Mouse (Mus musculus) left cerebral cortex, adult 2 months (tissue): ENCODE results near the gene Slc35a3. TPM values are rescaled to one million over a fixed set of nuclear protein-coding genes. Genes with fewer than 3 reads are reported as not detected.
"Not testable (repeated sequence)": the region's sequence is repeated elsewhere in the genome, so short reads cannot be mapped to it uniquely, and the experiment has no call there.

Experiments
- DNase-seq, 2 experiments: peaks; one replicate each; pipeline ENCODE4 v3.0.0; 2021 to 2022; ENCODE audit warnings: low spot score in 2 of 2, mixed read lengths in 1 of 2; ENCODE audit errors: extremely low spot score in 1 of 2
- H3K27ac ChIP-seq: fragments of 200-600 bp; 2 replicates; pipeline ENCODE4 v1.8.1; 2022
- H3K4me3 ChIP-seq: fragments of 200-600 bp; 2 replicates; pipeline ENCODE4 v1.8.1; 2022
- CTCF ChIP-seq: fragments of 200-600 bp; IDR thresholded peaks from 2 replicates; pipeline ENCODE4 v1.8.1; 2022; ENCODE audit warnings: antibody characterized with exemption, mild to moderate bottlenecking, moderate library complexity
- intact Hi-C: fragments of 180-260 bp; cut with DNase I; formaldehyde crosslinking; loops from one replicate; pipeline ENCODE4 v1.15.1; 2025
- total RNA-seq, 2 experiments: library from RNA; stranded (reverse); gene quantifications; 2 replicates each; pipeline ENCODE4 v1.2.3; 2021

Slc35a3 gene
- total RNA-seq, 2 experiments from 2014 or later, result 15.7 to 17.7 TPM

GRCm38 (mm10) chr3:116695666-116695985 is 17.0 kb downstream of the Slc35a3 start:
- no peak for DNase-seq
- intact Hi-C loops, result no loop called here
- no peak overlapping the region for H3K4me3 ChIP-seq
- no peak overlapping the region for H3K27ac ChIP-seq
- TF ChIP-seq CTCF, result no peak

DNA sequence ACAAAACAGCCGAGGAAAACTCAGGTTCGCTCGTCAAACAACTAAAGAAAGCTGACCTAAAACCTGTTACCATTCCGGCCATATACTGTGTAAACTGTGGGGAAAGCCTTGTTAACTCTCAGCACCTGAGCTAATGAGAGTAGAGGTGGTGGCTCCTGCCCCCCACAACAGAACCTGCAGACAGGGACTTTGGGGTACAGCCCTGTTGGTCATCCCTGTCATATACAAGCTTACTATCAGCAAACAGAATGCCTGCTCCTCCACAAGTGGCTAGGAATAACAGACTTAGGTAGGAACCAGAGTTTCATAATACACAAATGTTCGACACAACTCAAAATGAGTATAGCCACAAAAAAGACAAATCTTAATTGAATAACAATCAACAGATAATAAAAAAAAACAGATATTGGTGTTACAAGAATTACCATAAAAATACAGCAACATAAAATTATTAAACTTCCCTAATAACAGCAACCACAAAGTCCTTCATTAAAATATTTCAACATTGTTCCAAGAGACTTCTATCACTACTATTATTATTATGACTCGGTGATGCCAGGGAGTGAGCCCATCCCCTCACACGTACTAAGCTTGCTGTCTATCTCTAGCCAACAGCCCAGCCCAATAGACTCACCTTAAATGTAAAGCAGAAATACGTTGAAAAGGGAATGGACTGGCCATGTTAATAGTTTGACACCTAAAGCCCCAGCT is 17.5 kb downstream of the Slc35a3 start:
- no peak overlapping the region for H3K27ac ChIP-seq
- no peak overlapping the region for H3K4me3 ChIP-seq
- no peak for TF ChIP-seq CTCF
- intact Hi-C loops, result no loop called here
- no peak for DNase-seq

GRCm38 (mm10) chr3:116694312-116694711 is 18.3 kb downstream of the Slc35a3 start:
- DNase-seq, result no peak
- TF ChIP-seq CTCF, result no peak
- intact Hi-C loops, result no loop called here
- Histone ChIP-seq H3K27ac (no peak overlapping the region), H3K4me3 (no peak overlapping the region)

GRCm38 (mm10) chr3:116681160-116681559 is 31.5 kb downstream of the Slc35a3 start, which contains the start of gene Gm43191:
Gm43191 (minus strand) TSS chr3:116681260.
- H3K4me3 ChIP-seq, result no peak within 1 kb of the TSS
- no peak for DNase-seq
- intact Hi-C loops, result no loop called here
- no peak within 1 kb of the TSS for H3K27ac ChIP-seq
- TF ChIP-seq CTCF, result no peak

DNA sequence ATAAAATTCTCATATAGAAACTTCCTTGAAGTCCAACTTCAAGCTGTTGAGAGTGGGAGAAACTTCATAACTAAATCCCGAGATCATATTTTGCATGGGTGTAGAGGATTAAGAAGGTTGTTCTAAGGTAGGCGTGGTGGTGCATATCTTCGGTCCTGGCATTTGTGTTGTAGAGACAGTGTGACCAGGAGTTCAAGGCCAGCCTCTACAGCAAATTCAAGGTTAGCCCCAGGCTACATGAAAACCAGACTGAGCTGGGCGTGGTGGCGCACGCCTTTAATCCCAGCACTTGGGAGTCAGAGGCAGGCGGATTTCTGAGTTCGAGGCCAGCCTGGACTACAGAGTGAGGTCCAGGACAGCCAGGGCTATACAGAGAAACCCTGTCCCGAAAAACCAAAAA is 48.4 kb downstream of the Slc35a3 start:
- not testable (repeated sequence) for DNase-seq, H3K4me3 ChIP-seq, H3K27ac ChIP-seq
- intact Hi-C loops, result loop anchor here (10.0 kb wide), 1 partner anchor 659 kb away; the partner anchor contains the start of genes Extl2 and Slc30a7

DNA sequence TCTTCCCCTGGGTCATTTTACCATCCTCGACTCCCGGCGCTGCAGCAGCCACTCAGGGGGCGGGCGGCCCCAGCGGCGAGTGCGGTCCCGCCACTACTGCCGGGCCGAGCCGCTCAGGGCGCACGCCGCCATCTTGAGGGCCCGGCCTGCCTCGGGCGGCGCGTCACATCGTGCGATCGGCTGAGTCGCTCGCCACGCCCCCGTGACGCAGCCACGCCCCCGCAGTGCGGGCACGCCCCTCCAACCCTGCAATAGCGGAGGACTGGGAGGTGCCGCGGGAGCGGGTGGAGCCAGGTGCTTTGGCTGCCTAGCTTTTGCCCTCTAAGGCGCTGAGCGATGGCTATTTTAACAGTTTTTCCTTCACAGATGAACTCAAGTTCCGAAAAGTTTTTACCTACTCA is 50.2 kb downstream of the Slc35a3 start, which contains the start of gene Mfsd14a:
Gene Mfsd14a, minus strand, starts transcription at position 215 of the 401 bp plus-strand sequence.
- intact Hi-C loops, result loop anchor here (1.0 to 10.0 kb wide), 3 partner anchors 50 to 658 kb away; partner anchors contain the start of genes Extl2, Sass6, Slc30a7 and Slc35a3
- peak within 1 kb of the TSS; percentile 84 for H3K4me3 ChIP-seq

GRCm38 (mm10) chr3:116661870-116662414 is 50.7 kb downstream of the Slc35a3 start:
- peak overlapping the region; percentile 96 for H3K27ac ChIP-seq
- H3K4me3 ChIP-seq, result peak overlapping the region; percentile 84
- TF ChIP-seq CTCF, result no peak
- DNase-seq, result peak in 1 of 2 experiments; percentile 61
- intact Hi-C loops, result loop anchor here (1.0 to 10.0 kb wide), 3 partner anchors 50 to 657 kb away; partner anchors contain the start of genes Extl2, Sass6, Slc30a7 and Slc35a3

More for the DNA sequence above, 50.2 kb downstream of the Slc35a3 start, which contains the start of gene Mfsd14a:
- TF ChIP-seq CTCF, result no peak; the same call in 1 of the 2 replicates
- H3K27ac ChIP-seq, result peak within 1 kb of the TSS; percentile 96
- DNase-seq, result peak; percentile 99

GRCm38 (mm10) chr3:116661288-116661869 is 51.3 kb downstream of the Slc35a3 start:
- H3K4me3 ChIP-seq, result peak overlapping the region; percentile 84
- no peak for TF ChIP-seq CTCF
- intact Hi-C loops, result loop anchor here (10.0 kb wide), 1 partner anchor 657 kb away; the partner anchor contains the start of genes Extl2 and Slc30a7
- DNase-seq, result no peak
- H3K27ac ChIP-seq, result peak overlapping the region; percentile 96

- Histone ChIP-seq H3K27ac (no peak overlapping the region), H3K4me3 (no peak overlapping the region)
- DNase-seq, result no peak
- TF ChIP-seq CTCF, result no peak
- intact Hi-C loops, result loop anchor here (10.0 kb wide), 2 partner anchors 145 to 655 kb away; partner anchors contain the start of genes Dbt, Extl2 and Slc30a7
Observed at GRCm38 (mm10) chr3:116659856-116660430, 52.7 kb downstream of the Slc35a3 start.

GRCm38 (mm10) chr3:116658928-116659565 is 53.6 kb downstream of the Slc35a3 start:
- no peak overlapping the region for H3K27ac ChIP-seq
- H3K4me3 ChIP-seq, result no peak overlapping the region
- intact Hi-C loops, result loop anchor here (10.0 kb wide), 1 partner anchor 144 kb away; the partner anchor contains the start of gene Dbt
- DNase-seq, result no peak
- no peak for TF ChIP-seq CTCF
